Mouse (Mus musculus) brain, embryonic 14.5 days (tissue): ENCODE results near the gene Irgq. TPM values are rescaled to one million over a fixed set of nuclear protein-coding genes. Genes with fewer than 3 reads are reported as not detected.

Source experiments
- DNase-seq: peaks from one replicate; pipeline ENCODE4 v3.0.0-alpha.2; 2011; ENCODE audit warnings: low read depth
- CTCF ChIP-seq: fragments of 200-500 bp; IDR thresholded peaks from 2 replicates; pipeline ENCODE4 v1.5.1; 2012; ENCODE audit warnings: inconsistent platforms, mild to moderate bottlenecking, moderate library complexity, borderline replicate concordance; ENCODE audit not compliant: insufficient read depth, insufficient read length; ENCODE audit errors: extremely low read depth
- POLR2A ChIP-seq: fragments of 200-500 bp; IDR thresholded peaks from 2 replicates; pipeline ENCODE4 v1.6.1; 2012; ENCODE audit warnings: mild to moderate bottlenecking, inconsistent platforms, borderline replicate concordance; ENCODE audit not compliant: poor library complexity, insufficient read depth, insufficient read length, severe bottlenecking; ENCODE audit errors: extremely low read depth
- polyA plus RNA-seq: library from polyadenylated mRNA; depleted of rRNA; stranded (reverse); fragments of >200 nt; gene quantifications from 2 replicates; pipeline ENCODE4 v1.2.3, GENCODE M21; 2012

Irgq gene
- polyA plus RNA-seq, 1 experiment, result 66.4 TPM

DNA sequence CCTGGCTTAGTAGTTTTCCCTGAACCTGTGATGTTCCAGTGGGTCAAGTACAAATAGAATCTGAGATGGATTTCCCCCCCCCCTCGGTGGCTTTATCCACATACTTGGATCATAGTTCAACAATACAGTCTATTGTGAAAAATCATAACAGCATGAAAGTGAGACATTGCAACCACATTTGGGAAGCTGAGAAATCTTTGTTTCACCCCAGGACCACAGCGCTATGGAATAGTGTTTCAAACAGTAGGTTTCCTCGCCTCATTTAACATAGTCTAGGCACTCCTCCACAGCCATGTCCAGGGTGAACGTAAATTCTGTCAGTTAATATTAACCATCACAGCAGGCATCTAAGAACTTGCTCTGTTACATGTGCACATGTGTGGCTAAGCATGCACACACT, 6.6 kb downstream of the Irgq start:
- TF ChIP-seq CTCF, result no peak
- no peak for DNase-seq

DNA sequence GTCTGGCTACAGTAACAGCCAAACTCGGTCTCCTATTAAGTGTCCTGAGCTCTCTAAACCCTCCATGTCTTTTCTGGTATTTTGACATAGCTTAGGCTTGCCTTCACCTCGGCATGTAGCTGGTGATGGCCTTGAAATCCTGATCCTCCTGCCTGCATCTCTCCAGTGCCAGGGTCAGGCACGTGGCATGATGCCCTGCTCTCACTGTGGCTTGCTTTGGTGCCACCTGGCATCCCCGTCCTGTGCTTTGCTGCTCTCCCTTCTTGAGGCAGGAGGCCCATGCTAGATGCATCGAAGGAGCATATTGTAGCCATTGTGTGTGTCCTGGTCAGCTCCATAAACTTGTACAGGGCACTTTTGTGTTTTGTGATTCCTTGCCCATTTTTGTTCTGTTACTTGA, 7.1 kb downstream of the Irgq start:
- TF ChIP-seq CTCF (no peak), POLR2A (no peak)
- DNase-seq, result no peak

DNA sequence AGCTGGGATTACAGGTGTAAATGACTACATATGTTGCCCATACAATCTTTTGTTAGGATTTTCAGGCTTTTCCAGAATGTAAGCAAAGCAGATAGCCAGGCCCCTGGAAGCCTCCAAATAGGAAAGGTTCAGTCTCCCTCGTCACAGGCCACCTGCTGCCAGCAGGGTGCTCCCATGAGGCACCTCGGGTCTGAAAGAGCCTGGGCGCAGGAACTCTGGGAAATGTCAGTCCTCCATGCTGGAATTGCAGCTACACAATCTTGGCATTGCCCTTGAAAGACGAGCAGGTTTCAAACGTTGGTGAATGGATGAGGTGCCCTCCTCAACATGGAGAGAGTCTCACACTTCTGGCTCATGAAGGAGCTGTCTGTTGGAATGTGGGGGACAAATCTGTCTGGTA, 7.7 kb downstream of the Irgq start:
- TF ChIP-seq POLR2A (no peak), CTCF (no peak)
- DNase-seq, result no peak

DNA sequence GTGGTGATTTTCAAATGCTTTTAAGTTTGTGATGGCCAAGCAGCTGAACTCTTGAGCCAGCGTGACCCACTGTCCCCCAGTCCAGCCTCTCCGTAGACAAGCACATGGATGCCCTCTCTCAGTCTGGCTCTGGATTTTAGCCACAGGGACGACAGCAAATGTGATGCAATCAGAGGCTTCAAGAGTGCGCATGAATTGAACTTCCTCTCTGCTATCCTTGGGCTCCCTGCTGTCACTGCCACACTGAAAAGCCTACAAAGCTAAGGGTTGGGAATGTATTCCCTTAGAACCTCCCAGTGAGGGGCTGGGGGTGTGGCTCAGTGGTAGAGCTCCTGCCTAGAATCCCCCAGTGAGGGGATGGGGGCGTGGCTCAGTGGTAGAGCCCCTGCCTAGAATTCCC, 8.2 kb downstream of the Irgq start:
- TF ChIP-seq POLR2A (no peak), CTCF (no peak)
- no peak for DNase-seq

DNA sequence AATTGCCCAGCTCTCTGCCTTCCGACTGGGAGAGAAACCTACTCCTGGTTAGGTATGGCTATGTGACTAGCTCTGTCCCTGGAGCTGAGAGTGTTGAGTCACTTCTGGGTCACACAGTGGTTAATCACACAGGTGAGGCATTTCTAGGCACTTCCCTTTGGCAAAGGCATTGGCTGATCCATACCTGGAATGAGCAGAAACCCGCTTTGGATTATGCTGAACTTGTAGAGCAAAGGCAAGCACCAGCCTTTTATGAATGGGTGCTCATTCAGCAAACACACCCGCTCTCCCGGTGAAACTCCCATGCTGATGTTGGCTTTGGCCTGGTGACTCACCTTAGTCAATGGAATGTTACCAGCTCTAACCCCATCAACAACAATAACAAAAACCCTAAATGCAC, 9.2 kb downstream of the Irgq start:
- no peak for TF ChIP-seq POLR2A
- no peak for TF ChIP-seq CTCF
- DNase-seq, result no peak

DNA sequence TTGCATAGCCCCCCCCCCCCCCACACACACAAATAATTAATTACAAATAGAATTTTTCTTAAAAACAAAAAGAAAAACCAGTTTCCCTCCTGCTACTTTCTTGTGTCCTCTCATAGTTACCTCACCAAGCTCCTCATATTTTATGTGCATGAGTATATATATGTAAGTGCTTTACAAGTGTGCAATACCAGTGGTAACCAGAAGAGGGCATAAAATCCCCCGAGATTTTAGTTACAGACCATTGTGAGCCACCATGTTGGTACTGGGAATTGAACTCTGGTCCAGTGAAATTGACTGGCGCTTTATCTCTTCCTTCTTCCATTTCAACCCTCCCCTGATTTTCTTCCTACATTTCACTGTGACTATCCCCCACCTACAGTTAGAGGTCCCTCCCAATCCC, 14.0 kb downstream of the Irgq start:
- TF ChIP-seq POLR2A, result no peak
- peak; percentile 23; the same call in 1 of the 2 replicates for TF ChIP-seq CTCF
- no peak for DNase-seq

DNA sequence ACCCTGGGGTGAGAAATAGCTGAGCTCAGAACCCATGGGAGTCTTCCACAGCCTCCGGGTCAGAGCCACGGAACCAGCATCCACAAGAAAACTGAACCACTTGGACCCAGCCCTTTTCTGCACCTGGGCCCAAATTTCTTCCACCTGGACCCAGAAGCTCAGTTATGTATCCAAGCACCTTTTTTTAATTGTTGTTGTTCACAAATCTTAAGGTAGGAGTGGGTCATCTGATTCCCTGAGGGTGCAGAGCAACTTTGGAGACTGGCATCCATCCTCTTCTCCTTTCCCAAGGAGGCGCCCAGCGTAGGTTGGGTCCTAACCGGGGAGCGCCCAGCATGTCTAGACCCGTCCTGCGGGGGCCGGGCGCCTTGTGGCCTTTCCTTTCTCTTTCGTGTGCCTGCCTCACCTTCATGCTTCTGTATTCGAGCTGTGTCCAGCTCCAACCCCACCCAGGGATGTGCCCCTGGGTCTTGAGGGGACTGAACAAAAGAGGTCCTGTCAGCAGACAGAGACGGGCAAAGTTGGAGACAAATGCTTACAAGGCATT, 15.7 kb downstream of the Irgq start, which contains the start of the genes Pinlyp and Xrcc1:
TSS of gene Pinlyp (minus strand) at position 51 of the 547 bp plus-strand sequence.
TSS of gene Xrcc1 (plus strand) at position 222 of the 547 bp plus-strand sequence.
- TF ChIP-seq CTCF (no peak), POLR2A (no peak)
- no peak for DNase-seq

DNA sequence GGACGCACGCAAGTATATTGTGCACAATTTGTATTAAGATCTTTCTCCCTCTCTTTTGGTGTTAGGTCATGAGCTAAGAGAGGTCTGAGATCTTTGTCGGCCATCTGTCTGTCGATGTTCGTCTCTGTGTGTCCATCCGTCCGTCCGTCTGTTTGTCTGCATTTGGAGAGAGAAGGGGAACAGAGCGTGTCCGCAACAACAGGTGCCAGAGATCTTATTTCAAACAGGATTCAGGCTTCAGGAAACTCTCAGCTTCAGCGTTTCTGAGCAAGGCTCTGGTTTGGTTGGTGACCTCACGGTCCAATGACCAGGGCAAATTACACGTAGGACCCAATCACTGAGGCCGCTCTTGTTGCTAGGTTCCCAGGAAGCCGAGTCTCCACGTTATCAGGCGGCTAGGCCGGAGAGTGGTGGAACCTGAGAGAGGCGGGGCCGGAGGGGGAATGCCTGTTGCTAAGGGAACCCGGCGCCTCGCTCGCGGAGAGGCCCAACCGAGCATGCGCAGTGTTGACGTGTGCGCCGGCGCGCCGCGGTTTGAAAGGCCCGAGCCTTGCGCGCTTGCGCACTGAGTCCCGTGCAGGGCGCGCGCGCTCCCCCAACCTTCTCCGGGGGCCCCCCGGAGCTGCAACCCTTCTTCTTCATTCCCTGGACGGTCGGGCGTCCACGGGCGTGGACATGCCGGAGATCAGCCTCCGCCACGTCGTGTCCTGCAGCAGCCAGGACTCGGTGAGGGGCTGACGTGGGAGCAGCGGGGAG, 16.3 kb downstream of the Irgq start:
- TF ChIP-seq CTCF, result no peak
- peak; percentile 40; the same call in 1 of the 2 replicates for TF ChIP-seq POLR2A
- DNase-seq, result peak; percentile 99

DNA sequence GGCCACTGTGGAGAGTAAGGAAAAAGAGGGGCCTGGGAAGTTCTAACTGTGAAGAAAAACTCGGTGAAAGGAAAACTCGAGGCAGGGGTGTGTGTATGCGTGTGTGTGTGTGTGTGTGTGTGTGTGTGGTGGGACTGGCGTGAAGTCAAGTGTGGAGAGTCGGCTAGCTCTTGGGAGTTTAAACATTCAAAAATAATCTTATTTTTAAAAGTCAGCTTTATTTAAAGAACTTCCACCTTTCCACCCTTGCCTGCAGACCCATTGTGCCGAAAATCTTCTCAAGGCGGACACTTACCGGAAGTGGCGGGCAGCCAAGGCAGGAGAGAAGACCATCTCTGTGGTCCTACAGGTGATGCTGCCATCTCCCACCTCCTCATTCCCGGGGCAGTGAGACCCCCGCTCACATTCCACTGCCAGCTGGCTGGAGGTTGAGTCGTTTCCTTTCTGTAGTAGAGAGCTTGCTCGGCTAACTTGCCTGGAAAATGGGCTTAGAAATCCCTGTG, 17.1 kb downstream of the Irgq start:
- TF ChIP-seq CTCF, result no peak
- no peak for TF ChIP-seq POLR2A

DNA sequence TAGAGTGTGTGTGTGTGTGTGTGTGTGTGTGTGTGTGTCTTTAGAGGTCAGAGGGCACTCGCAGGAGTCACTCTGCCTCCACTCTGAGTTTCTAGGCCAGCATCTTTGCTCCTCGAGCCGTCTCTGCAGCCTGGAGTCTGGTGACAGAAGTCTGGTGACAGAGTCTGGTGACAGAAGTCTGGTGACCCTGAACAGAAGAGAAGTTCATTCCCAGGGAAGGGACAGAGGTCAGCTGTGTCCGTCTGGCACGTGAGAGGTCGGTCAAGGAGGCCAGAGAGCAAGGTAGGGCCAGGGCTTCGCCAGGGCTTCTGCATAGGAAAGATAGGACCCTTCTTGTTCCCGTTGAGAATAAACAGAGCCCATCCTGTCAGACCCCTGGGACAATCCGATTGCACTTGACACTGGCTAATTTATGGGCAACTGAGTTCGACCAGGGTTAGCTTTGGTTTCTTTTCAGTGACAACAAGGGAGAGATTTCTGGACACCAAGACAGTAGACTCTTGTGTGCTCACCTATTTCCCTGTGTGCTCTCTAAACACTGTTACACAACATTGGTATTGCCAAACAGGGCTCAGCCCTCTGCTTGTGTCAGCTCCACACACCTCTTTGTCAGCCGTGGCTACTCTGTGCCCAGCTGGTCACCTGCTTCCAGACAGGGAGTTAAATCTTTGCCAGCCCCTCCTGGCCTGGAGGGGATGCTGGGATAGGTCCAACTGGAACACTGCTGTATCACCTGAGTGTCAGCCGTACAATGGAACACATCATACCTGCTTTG, 21.7 kb downstream of the Irgq start:
- DNase-seq, result no peak
- TF ChIP-seq POLR2A (no peak), CTCF (no peak)

More for the DNA sequence above, 17.1 kb downstream of the Irgq start:
- DNase-seq, result no peak

DNA sequence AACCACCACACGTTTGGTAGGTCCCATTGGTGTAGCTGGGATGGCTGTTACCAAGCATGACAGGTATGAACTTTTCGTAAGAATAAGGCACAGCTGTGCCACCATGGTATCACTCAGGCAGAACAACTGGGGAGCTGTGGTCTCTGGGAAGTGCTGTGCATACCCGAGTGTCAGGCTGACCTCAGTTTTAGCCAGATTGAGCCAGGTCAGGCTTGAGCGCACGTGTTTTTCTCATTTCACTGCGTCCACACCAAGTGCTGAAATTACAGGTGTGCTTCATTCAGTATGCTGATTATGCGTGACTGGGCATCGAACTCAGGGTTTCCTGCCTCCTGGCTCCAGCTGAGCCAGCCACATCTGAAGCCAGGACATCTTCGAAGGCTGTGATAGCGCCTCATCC, 25.3 kb downstream of the Irgq start:
- TF ChIP-seq POLR2A (no peak), CTCF (no peak)
- DNase-seq, result no peak
